8 mouse cellular contexts compared by ENCODE assay signal in genomic region chr15:96641111-96641820, GRCm38 (mm10). TPM values are rescaled to one million over a fixed set of nuclear protein-coding genes. Genes with fewer than 3 reads are reported as not detected.
DNase-seq lines count a peak whose midpoint lies in the region; ATAC-seq lines count a peak whose summit lies in the region.

No protein-coding gene starts in this region.

- peak overlapping the region; percentile 77 for H3K4me3 ChIP-seq in lung, embryonic 16.5 days (ENCODE audit: low read length)

- H3K9me3 ChIP-seq in lung, embryonic 16.5 days (ENCODE audit: control insufficient read depth, low read length) = no peaks in the 10 kb centered on the region

- ATAC-seq in erythroblast, adult 5-6 weeks (replicated peaks; ENCODE audit: low FRiP score, poor library complexity, severe bottlenecking) = peak; percentile 48; the same call in 1 of the 2 replicates
- peak; percentile 73 for ATAC-seq in lung, embryonic 16.5 days (ENCODE audit: low read depth)
- ATAC-seq in neutrophil, adult 5-6 weeks (ENCODE audit: extremely low read depth, insufficient number of reproducible peaks, low FRiP score, poor library complexity, severe bottlenecking) = peak; percentile 16; the same call in 1 of the 2 replicates

- H3K27ac ChIP-seq in lung, embryonic 16.5 days (ENCODE audit: low read length) = peak overlapping the region; percentile 95

- peaks cover 4% of the 10 kb centered on the region; the same call in 1 of the 2 replicates for H3K27me3 ChIP-seq in lung, embryonic 16.5 days (ENCODE audit: control insufficient read depth, insufficient read depth, low read depth, low read length)

- peak overlapping the region; percentile 98 for H3K4me2 ChIP-seq in lung, embryonic 16.5 days (ENCODE audit: low read depth, low read length)

- H3K36me3 ChIP-seq in lung, embryonic 16.5 days (ENCODE audit: control insufficient read depth, insufficient read depth, low read length) = no peaks in the 10 kb centered on the region

- WGBS in lung, embryonic 16.5 days = under 1% methylated on average over 63 of the region's 63 CpGs

- peak overlapping the region; percentile 85 for H3K9ac ChIP-seq in lung, embryonic 16.5 days (ENCODE audit: low read length)

- H3K4me1 ChIP-seq in lung, embryonic 16.5 days (replicated peaks; ENCODE audit: control insufficient read depth, insufficient read depth, low read length) = peaks cover 11% of the 10 kb centered on the region; the same call in 1 of the 2 replicates

- intact Hi-C loops in heart, postnatal 10 days (cut with DNase I) = loop anchor here (5.0 kb wide), 2 partner anchors 39 to 74 kb away; no protein-coding TSS in a partner anchor

- DNase-seq in CD8-positive naive resting alpha-beta T cell, adult 2 months (ENCODE audit: low read depth in 2 of 2, low spot score in 2 of 2) = peak; percentile 50 to 61
- peak; percentile 43 for DNase-seq in brain, embryonic 18.5 days (ENCODE audit: low read depth, low spot score)
- peak; percentile 70 to 71 for DNase-seq in heart, postnatal 10 days
- DNase-seq in layer of hippocampus, postnatal 10 days (ENCODE audit: low spot score in 2 of 2) = peak; percentile 58 to 73
- peak; percentile 31 for DNase-seq in testis, postnatal 14 days (ENCODE audit: low spot score)

RNA-seq across cellular contexts. Expression of gene Slc38a1, which starts 1.4 kb away (rescaled TPM):
- 15.3 and 27.3 TPM in 2 replicates for total RNA-seq in erythroblast, adult 5-6 weeks (2015; ENCODE audit: low replicate concordance)
- 6.6 TPM in 2 replicates for total RNA-seq in erythroblast, adult 5-6 weeks (2017; ENCODE audit: low replicate concordance)
- 10 to 100 TPM; 51.6 to 60.4 TPM for total RNA-seq in heart, postnatal 10 days (2021)
- total RNA-seq in layer of hippocampus, postnatal 10 days (2021) = 10 to 100 TPM; 76.7 to 78.8 TPM
- 47.5 and 48.8 TPM in 2 replicates for polyA plus RNA-seq in lung, embryonic 16.5 days (2015; fragmentation: Nextera tagmentation; extraction: Ambion mirVana)
- total RNA-seq in neutrophil, adult 5-6 weeks (2017) = 134 and 139 TPM in 2 replicates

RNA-seq across cellular contexts. Expression of gene Slc38a2, which starts 58.3 kb away (rescaled TPM):
- total RNA-seq in erythroblast, adult 5-6 weeks (2015; ENCODE audit: low replicate concordance) = 34.4 and 44.7 TPM in 2 replicates
- 22.3 and 29.1 TPM in 2 replicates for total RNA-seq in erythroblast, adult 5-6 weeks (2017; ENCODE audit: low replicate concordance)
- 100 to 1,000 TPM; 312 to 340 TPM for total RNA-seq in heart, postnatal 10 days (2021)
- 10 to 100 TPM; 64.7 to 73.8 TPM for total RNA-seq in layer of hippocampus, postnatal 10 days (2021)
- 143 and 155 TPM in 2 replicates for polyA plus RNA-seq in lung, embryonic 16.5 days (2015; fragmentation: Nextera tagmentation; extraction: Ambion mirVana)
- total RNA-seq in neutrophil, adult 5-6 weeks (2017) = 136 and 139 TPM in 2 replicates

Comparison
In these comparisons a context has a peak if more than half of its experiments do, and no peak if none do; other contexts are left out.
1. Peak in every context shown above with its lines: DNase-seq, ATAC-seq, H3K4me3 ChIP-seq and H3K27ac ChIP-seq.
2. ATAC-seq: peak in every context shown above with its lines; median percentile 73 in lung, embryonic 16.5 days; 48 in erythroblast, adult 5-6 weeks; 16 in neutrophil, adult 5-6 weeks.